Mouse (Mus musculus) MEL-GATA-1-ER (cell line): ENCODE data around the gene Dnajc1.

Source experiments
- DNase-seq: peaks from one replicate; pipeline ENCODE4 v3.0.0-alpha.2; 2012; ENCODE audit warnings: low read depth; ENCODE audit errors: extremely low read depth

Dnajc1 gene

DNA sequence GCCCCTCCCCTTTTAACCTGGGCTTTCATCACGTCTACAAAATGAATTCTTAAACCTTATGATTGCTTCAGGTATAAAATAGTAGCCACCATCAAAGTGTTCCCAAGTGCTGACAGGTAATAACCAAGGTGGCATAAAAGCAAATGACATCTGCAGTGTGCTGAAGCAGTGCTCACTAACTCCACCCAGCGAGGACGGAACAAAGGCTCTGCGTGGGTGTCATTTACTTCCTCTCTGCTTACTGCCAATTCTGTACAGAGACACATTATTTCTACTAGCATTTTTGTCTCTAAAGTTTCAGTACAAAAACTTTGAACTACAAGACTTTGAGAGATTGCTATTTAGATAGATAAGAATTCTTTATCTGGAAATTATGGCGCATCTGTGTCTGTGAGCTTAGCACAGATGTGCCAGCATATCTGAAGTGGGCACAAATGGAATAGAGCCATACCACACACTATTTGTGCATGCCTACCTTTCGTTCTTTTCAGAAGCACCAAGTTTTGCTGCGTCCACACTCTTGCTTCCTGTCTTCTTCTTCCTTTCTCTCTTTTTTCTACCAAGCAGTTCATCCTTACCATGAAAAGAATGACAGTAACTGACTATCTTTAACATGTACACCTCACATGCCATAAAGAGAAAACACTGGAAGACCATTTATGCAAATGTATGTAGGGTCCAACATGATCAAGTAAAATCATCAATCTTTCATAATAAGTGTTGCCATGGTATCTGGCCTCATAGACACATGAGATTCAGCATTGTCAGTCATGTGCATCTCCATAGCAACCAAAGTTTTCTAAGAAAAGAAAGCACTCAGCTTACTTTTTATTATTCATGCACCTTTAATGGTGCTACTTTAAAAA lies 85.0 kb downstream of the Dnajc1 start:
- peak; percentile 6 for DNase-seq

DNA sequence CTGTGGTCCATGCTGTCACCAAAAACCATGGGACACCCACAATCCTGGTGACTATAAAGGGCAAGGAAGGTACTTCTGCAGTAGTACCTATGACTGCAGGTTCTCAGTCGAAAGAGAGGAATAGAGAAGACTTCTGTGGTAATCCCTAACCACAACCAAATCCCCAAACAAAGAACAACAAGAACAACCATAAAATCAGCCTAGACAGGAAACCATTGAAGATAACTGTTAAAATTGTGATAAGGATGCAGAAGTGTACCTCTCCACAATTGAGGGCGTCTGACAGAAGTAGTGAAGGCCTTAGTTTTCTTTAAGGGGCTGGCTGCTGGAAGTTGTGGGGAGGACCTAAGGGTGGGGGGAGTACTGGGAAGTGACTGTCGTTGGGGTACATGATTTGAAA lies 91.7 kb downstream of the Dnajc1 start:
- peak; percentile 3 for DNase-seq

DNA sequence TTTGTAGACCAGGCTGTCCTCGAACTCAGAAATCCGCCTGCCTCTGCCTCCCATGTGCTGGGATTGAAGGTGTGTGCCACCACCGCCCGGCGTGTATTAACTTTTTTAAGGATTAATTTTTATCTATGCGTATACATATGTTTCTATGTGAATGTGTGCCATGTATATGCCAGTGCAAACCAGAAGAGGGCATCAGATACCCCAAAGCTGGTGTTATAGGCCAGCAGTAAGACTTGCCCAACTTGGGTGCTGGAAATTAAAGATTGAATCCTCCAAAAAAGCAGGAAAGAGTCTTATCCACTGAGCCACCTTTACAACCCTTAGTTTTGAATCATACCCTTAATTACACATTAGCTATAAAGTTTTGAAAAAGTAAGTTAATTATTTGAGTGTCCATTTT lies 107.5 kb downstream of the Dnajc1 start:
- DNase-seq, result peak; percentile 4

DNA sequence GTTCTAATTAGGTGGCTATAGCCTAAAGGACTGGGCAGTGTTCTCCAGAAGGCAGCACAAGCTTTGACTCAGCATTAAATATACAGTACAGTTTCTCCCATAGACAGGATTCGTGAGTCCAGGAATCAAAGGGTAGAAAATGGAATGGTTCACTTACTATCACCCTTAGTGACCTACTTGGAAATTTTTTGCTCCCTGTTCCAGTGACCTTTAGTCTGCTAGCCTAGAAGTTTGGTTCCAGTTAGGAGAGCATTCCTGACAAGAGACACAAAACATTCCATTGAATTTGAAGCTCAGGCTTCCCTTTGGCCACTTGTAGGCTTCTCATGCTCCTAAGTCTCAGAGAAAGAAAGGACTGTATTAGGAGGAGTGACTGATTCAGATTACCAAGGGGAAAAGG lies 126.9 kb downstream of the Dnajc1 start:
- DNase-seq, result no peak

DNA sequence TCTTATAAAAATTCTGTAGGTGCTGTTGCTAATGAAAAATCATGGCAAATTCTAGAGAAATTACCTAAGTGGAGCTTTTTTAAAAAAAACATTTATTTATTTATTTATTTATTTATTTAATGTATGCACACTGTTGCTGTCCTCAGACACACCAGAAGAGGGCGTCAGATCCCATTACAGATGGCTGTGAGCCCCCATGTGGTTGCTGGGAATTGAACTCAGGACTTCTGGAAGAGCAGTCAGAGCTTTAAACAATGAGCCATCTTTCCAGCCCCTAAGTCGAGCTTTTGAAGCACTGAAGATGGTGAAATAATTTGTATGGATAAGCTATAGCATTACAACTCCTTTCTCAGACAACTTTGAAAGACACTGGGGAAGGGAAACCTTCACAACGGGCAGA lies 128.1 kb downstream of the Dnajc1 start:
- DNase-seq, result no peak

DNA sequence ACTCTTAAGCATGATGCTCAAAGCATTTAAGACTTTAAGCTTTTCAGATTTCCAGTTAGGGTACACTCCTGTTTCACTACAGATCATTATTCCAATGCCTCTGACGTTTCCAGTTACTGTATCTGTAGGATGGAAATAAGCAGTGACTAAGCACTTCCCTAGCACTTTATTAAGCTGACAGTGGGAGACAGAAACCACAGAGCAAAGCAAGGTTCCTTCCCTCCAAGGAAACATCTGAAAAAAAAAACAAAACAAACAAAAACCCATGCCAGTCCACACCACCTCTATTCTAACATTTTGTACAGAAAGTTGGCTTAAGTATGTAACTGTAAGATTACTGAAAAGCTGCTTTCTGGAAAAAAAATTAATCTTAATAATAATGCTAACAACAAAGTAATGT lies 130.3 kb downstream of the Dnajc1 start:
- DNase-seq, result no peak

DNA sequence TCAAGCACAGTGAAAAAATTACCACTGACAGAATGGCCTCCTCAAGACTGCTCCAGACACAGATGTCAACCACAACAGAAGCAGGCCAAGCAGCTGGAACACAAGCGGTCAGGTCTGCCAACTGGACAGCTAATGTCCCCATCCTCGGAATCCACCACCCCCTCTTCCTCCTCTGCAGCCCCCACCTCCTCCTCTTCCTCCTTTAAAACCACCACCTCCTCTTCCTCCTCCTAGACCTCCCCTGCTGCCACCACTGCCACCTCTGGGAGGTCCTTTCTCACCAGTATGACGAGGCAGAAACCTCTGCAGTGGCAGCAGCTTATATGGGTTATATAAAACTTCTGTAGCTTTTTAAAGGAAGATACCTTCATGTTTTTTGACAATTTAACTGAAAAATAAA lies 143.4 kb downstream of the Dnajc1 start:
- no peak for DNase-seq

DNA sequence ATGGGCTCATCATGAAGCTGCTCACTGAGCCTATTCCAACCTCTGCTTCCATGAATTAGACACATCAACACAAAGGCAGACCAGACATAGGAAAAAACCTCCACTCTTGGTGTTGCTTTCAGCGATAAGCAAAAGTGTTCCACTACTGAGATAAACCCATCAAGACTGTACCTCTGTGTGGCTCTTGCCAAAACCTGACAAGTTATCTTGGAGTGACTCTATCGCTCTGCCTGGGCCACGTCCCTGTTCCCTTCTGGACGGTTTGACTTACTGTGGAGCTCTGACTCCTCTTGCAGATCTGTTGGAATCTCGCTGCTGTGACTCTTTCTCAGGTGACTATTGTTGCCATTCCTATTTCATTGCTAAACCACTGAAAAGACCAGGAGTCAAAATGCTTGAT lies 157.1 kb downstream of the Dnajc1 start:
- DNase-seq, result no peak

DNA sequence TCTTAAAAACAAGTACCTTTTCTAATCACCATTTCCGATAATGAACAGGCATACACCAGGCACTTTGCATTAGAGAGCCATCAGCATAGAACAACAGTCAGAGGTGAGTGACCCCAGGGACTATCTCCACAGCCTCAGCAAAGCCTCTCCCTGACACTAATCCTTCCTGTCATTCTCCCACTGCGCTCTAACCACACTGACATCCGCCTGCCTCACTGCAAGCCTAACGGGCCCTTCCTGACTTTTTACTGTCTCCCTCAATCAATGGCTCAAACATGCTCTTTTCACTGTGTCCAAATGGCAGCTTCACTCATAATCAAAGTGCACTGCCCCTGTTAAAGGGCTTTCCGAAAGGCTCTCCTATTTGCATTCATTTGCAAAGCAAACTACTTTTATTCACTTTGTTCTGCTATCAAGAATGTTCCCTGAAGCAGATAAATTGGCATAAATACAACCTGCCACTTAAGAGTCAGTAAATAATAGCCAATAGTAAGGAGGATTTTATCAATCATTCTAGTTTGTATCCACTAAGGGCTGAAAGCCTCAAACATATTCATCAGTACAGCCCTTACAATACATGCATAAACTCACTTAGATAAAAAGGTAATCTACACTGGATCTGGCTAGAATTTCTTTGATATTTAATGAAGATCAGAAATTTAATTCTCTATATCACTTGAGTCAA lies 159.6 kb downstream of the Dnajc1 start:
- DNase-seq, result no peak

DNA sequence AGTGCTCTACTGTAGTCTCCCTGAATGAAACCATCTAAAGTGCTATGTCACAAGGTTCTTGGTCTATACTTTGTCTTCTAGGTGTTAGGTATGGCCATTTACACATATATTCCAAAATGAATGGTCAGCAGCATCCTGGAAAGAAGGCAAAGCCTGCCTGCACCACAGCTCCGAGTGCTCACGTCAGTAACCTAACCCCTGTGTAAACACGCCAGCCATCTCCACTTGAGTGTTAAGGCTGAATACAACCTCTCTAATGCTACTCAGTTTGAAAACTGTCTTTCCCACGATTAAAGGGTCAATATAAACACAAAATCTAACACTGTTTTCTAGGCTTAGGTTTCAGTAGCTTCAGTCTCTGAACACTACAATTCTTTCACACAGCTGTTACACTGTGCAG lies 161.5 kb downstream of the Dnajc1 start:
- no peak for DNase-seq

DNA sequence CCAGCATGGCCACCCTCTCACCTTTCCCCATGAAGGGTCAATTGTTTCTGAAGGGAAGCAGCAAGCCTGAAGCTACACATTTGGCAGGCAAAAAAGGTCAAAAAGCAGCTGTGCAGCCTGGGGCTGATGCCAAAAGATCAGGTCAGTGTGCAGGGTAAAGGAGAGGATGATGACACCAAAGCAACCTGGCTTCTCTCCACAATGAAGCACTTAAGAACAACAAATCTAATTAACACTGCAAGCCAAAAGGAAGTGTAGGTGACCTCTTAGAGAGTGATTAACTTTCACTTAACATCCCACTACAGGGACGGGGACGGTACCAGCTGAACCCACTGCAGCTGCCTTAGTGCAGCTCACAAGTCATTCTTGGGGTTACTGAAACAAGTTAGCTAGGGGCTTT lies 163.4 kb downstream of the Dnajc1 start:
- no peak for DNase-seq

DNA sequence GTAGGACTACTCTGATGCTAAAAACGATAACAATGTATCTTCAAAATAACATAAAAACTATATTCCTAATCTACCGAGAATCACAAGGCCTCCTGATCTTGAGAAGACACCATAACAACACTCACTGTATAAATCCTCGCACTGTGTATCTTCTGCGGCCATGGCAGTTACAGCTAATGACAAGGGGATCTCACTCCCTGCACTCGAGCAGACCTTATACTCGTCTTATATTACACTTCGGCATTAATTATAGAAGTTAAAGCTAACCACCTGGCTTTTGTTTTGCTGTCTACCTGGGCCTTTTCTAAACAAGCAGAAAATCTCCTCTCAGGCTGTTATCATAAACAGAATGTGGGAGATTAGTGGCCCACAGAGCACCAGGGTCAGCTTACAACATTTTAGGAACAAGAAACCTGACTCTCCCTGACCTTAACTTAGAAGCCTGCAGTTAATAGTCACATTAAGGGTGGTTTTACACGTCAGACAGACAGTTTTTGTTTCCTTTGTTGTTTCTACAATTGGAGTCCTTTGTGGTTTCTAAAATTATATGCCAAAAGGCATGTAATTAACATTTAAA lies 164.1 kb downstream of the Dnajc1 start:
- DNase-seq, result no peak

DNA sequence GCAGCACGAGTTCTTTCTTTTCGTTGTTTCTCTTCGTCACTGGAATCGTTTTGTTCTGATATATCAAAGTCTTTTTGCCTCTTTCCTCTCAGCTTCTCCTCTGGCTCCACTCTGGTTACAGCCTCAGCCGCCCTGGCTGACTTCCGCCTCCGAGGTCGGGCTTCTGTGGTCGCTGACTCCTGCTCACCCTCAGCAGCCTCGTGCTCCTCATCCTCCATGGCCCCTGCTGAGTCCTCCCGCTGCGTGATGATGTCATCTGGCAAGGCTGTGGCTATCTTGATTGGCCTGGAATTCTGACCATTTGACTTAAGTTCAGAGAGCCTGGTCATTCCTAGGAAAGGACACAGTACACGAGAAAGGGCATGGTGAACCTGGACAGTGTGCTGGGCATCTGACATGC lies 173.1 kb downstream of the Dnajc1 start:
- no peak for DNase-seq

DNA sequence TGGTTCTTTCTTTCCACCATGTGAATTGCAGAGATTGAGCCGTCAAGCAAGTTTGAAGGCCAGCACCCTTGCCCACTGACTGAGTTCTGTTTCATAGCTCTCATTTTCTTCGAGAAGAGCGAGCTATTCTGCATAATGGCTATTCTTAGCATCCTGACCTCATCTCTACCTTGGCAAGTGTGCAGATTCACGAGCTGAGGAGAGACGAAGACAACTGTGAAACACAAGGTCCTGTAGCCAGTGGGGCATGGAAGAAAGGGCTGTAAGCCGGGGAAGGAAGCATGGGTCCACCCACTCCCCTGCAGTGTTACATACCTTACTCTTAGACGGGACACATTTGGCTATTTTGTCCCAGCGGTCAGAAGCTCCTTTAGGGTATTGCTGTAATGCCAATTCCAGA lies 173.5 kb downstream of the Dnajc1 start:
- no peak for DNase-seq

DNA sequence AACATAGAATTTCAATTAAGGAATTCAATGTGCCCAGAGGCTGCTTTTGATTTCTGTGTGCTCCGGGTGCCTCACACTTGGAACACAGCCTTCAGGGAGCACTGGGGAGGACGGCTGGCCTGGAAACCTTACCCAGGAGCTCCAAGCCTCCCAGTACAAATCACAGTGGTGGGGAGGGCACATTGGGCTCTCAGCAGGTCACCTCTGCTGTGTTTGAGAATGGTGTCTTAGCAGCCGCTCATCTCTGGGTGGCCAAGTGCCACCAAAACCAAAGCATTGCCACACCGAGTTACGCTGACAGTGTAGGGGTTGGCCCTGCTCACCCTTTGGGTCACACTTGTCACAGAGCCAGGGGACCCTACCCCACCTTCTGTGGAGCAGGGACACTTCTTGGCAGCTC lies 174.1 kb downstream of the Dnajc1 start:
- DNase-seq, result no peak

DNA sequence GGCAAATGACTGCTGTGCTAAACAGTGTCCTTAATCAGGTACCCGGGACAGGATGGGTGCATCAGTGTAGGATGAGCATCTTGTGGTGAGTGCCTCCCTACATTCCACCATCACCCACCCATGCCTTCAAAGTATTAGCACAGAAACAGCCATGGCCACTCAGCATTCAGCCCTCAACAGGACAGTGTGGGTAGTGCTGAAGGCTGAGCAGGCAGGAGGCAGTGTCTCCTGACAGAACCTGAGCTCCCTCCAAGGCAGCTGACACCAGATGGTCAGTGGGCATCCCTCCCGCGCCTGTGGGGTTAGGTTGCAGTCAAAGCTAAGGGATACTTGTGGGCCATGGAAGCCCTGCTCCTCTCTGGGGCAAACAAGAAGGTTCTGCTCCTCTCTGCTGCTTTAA lies 174.8 kb downstream of the Dnajc1 start:
- no peak for DNase-seq

DNA sequence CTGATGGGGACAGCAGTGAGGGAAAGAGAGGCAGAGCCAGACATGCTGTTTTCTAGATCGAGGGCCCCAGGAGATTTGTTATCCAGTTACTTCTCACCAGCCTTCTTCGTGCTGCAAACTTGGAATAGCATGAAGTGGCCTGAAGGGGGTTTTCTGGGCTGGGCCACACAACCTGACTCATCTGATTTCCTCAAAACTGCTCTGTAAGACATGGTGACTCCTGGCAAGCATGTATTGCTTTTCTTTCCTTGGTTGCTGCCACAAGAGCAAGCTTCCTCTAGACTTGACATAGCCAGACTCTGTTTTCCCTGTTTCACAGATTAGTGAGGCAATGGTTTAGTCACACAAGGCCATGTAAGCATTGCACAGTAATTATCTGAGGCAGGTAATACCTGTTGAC lies 178.6 kb downstream of the Dnajc1 start:
- no peak for DNase-seq

DNA sequence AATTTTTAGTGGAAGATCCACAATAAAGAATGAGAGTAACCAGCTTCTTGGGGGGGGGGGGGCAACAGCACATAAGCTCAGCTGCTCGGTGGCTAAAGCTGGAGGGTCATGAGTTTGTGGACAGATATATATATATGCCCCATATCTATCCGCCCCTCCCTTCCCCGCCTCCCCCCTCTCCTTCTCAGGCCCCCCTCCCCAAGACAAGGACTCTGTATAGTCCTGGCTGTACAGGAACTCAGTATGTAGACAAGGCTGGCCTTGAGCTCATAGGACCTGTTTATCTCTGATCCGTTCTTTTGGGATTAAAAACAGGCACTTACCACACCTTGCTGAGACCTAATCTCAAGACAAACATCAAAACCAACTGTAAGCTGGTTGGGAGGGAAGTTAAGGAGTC lies 182.7 kb downstream of the Dnajc1 start:
- DNase-seq, result no peak

DNA sequence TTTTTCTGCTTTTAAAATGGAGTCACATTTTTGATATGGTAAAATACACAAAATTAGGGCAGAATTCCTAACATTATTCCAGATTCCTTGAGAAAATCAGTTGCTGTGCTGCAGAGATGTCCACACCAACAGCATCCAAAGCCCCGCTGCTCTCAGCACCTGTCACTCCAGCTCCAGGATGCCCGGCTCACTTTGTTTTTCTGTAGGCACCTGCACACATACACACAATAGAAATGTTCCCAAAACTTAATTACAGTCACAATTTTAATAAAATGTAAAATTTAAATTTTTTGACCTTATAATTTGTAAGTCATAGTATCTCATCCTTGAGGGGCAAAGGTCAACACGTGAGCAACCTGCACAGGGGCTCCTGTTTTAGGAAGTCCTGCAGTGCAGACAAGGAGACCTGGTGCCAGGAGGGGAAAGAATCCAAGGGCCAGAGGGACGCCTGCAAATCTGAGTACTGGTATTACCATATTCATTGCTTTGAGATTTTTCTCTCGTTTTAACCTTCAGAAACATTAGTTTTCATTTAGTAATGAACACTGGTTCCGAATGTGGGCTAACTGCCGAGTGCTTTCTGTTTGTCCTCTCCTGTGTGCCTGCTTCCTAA lies 183.3 kb downstream of the Dnajc1 start:
- DNase-seq, result no peak

DNA sequence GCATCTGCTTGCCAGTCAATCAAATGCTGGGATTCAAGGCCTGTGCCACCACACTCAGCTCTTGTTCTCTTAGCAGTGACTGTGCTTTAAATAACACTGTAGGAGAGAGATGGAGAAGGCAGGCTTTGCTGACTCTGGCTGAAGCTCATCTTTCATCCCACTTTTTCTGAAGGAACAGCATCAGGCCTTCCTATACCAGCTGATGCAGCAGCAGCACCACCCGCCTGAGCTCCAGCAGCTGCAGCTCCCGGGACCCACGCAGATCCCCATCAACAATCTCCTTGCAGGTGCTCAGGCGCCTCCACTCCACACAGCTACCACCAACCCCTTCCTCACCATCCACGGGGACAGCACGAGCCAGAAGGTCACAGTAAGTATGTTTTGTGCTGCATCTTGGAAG lies 184.1 kb downstream of the Dnajc1 start:
- DNase-seq, result no peak

DNA sequence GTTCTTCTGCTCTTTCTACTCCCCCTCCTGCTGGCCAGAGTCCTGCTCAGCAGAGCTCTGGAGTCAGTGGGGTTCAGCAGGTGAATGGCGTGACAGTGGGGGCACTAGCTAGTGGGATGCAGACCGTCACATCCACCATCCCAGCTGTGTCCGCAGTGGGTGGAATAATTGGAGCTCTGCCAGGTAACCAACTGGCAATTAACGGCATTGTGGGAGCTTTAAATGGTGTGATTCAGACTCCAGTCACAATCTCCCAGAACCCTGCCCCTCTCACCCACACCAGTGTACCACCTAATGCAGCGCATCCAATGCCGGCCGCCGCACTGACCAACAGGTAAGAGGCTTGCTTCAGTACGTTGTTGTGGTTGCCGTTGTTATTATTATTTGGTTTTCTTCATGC lies 185.8 kb downstream of the Dnajc1 start:
- no peak for DNase-seq

DNA sequence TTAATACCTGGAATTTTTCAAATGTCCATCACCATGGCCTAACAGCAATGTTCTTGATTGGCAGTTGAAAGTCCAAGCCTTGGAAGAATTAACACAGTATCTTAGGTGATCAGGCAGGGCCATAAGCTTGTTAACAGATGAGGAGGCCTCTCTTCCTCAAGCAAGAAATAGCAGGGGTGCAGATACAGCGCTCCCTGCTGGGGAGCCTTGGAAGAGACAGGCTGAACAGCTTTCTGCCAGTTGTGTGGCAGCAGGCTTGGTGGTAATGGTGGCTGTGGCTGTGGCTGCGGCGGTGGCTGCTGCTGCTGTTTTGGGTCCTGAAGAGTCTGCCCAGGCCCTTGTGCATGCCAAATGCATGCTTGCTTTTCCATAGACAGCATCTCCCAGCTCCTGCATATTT lies 187.5 kb downstream of the Dnajc1 start:
- peak; percentile 34 for DNase-seq
